In the genomic region with DNA sequence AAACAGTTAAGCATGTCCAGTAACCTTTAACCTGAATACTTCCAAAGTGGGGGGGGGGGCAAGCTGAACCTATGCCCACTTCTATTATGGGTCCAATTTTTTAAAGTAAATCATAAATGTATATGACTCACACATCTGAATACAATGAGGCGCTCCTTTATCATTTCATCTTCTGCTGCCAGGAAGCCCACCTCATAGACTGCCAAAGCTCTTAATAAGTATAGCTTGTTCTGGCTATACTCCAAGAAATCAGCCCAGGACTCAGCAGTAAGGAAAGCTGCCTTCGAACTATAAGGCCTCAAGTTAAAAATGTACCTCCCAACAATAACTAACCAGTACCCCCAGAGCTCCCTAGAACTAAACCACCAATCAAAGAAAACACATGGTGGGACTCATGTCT, we compare ENCODE assay signal across 29 mouse cellular contexts. TPM values are rescaled to one million over a fixed set of nuclear protein-coding genes. Genes with fewer than 3 reads are reported as not detected.
DNase-seq lines count a peak whose midpoint lies in the region; ATAC-seq and TF ChIP-seq lines count a peak whose summit lies in the region.
"Had no signal": no experiment of that assay in that cellular context is flagged by ENCODE, and none has a peak within 500 bp of the region (broad histone marks: within the 10 kb centered on the region; RNA-seq: fewer than 3 reads in every experiment).

No protein-coding gene starts in this region.

- no peaks in the 10 kb centered on the region for H3K9me3 ChIP-seq in kidney, postnatal 0 days (replicated peaks; ENCODE audit: low read length)
- no peaks in the 10 kb centered on the region for H3K9me3 ChIP-seq in lung, embryonic 16.5 days (ENCODE audit: control insufficient read depth, low read length)
- H3K9me3 ChIP-seq in embryonic facial prominence, embryonic 15.5 days (replicated peaks): no peaks in the 10 kb centered on the region
- H3K9me3 ChIP-seq: G1E; heart, embryonic 10.5 days; midbrain, embryonic 15.5 days; neural tube, embryonic 12.5 days had no signal

- WGBS in kidney, postnatal 0 days: 49% methylated on average over 2 of the region's 2 CpGs
- WGBS in lung, embryonic 16.5 days: 33% methylated on average over 2 of the region's 2 CpGs
- 48% methylated on average over 2 of the region's 2 CpGs for WGBS in embryonic facial prominence, embryonic 15.5 days

- H3K27me3 ChIP-seq in kidney, postnatal 0 days (ENCODE audit: insufficient read depth, low read length): no peaks in the 10 kb centered on the region
- no peaks in the 10 kb centered on the region for H3K27me3 ChIP-seq in lung, embryonic 16.5 days (ENCODE audit: control insufficient read depth, insufficient read depth, low read depth, low read length)
- no peaks in the 10 kb centered on the region for H3K27me3 ChIP-seq in embryonic facial prominence, embryonic 15.5 days
- H3K27me3 ChIP-seq: CH12.LX; midbrain, embryonic 15.5 days; neural tube, embryonic 12.5 days had no signal

- DNase-seq in heart, adult 11 months: peak; percentile 43
- no peak for DNase-seq in heart, postnatal 36 days
- DNase-seq in kidney, postnatal 0 days (ENCODE audit: low spot score): peak; percentile 42
- DNase-seq in kidney, postnatal 10 days: no peak
- DNase-seq in lung, postnatal 4 days: no peak
- no peak for DNase-seq in frontal cortex, postnatal 14 days (ENCODE audit: low spot score in 2 of 2)
- DNase-seq: adrenal gland, postnatal 10 days; B cell, adult 2 months; cerebellum, adult 8-10 months; cerebellum, postnatal 36 days; embryo, embryonic 11 days; forebrain, postnatal 0 days; heart, postnatal 4 days; kidney, adult 18-20 months; kidney, postnatal 4 days; layer of hippocampus, adult 9-11 months; right cerebral cortex, postnatal 14 days had no signal

- ATAC-seq in kidney, postnatal 0 days (replicated peaks; ENCODE audit: low FRiP score, low read depth): no peak
- 0 out of 2 replicates have a peak, but pooled peaks have one; percentile 49 for ATAC-seq in lung, embryonic 16.5 days (ENCODE audit: low read depth)
- no peak for ATAC-seq in embryonic facial prominence, embryonic 15.5 days (ENCODE audit: insufficient number of reproducible peaks, low FRiP score, low TSS enrichment, low read depth)
- ATAC-seq: forebrain, postnatal 0 days; inflammation-experienced regulatory T-cells, adult 6 months; midbrain, embryonic 15.5 days had no signal

- TF ChIP-seq CTCF in kidney, postnatal 0 days (IDR thresholded peaks at IDR 0.05; ENCODE audit: low read depth): no peak

- intact Hi-C loops in heart, postnatal 36 days (cut with DNase I): no loop called here

- no peak overlapping the region for H3K9ac ChIP-seq in kidney, postnatal 0 days (ENCODE audit: low read depth, low read length)
- no peak overlapping the region for H3K9ac ChIP-seq in lung, embryonic 16.5 days (ENCODE audit: low read length)
- H3K9ac ChIP-seq in embryonic facial prominence, embryonic 15.5 days: no peak overlapping the region
- H3K9ac ChIP-seq: forebrain, postnatal 0 days; hindbrain, embryonic 14.5 days; liver, embryonic 14.5 days; midbrain, embryonic 15.5 days; neural tube, embryonic 12.5 days had no signal

- no peak overlapping the region for H3K4me3 ChIP-seq in kidney, postnatal 0 days (replicated peaks; ENCODE audit: low read depth, low read length)
- no peak overlapping the region for H3K4me3 ChIP-seq in lung, embryonic 16.5 days (ENCODE audit: low read length)
- no peak overlapping the region for H3K4me3 ChIP-seq in embryonic facial prominence, embryonic 15.5 days (replicated peaks)
- H3K4me3 ChIP-seq: heart, embryonic 10.5 days; left cerebral cortex, adult 2 months; midbrain, embryonic 15.5 days; neural tube, embryonic 12.5 days had no signal

- no peaks in the 10 kb centered on the region for H3K4me1 ChIP-seq in kidney, postnatal 0 days (replicated peaks; ENCODE audit: insufficient read depth, low read length)
- H3K4me1 ChIP-seq in lung, embryonic 16.5 days (replicated peaks; ENCODE audit: control insufficient read depth, insufficient read depth, low read length): peaks cover 11% of the 10 kb centered on the region
- H3K4me1 ChIP-seq in embryonic facial prominence, embryonic 15.5 days: no peaks in the 10 kb centered on the region; the same call in 1 of the 2 replicates
- H3K4me1 ChIP-seq: midbrain, embryonic 15.5 days; neural tube, embryonic 12.5 days had no signal

- no peak overlapping the region for H3K27ac ChIP-seq in kidney, postnatal 0 days
- H3K27ac ChIP-seq in lung, embryonic 16.5 days (ENCODE audit: low read length): no peak overlapping the region
- 0 out of 2 replicates have a peak overlapping the region, but pooled peaks have one; percentile 17 for H3K27ac ChIP-seq in embryonic facial prominence, embryonic 15.5 days (replicated peaks)
- H3K27ac ChIP-seq: heart, embryonic 10.5 days; hindbrain, embryonic 14.5 days; liver, embryonic 14.5 days; macrophage; midbrain, embryonic 15.5 days; neural tube, embryonic 12.5 days had no signal

- H3K4me2 ChIP-seq in kidney, postnatal 0 days (ENCODE audit: low read length): no peak overlapping the region
- no peak overlapping the region for H3K4me2 ChIP-seq in lung, embryonic 16.5 days (ENCODE audit: low read depth, low read length)
- no peak overlapping the region for H3K4me2 ChIP-seq in embryonic facial prominence, embryonic 15.5 days (replicated peaks)
- H3K4me2 ChIP-seq: hindbrain, embryonic 14.5 days; midbrain, embryonic 15.5 days; neural tube, embryonic 12.5 days had no signal

- no peaks in the 10 kb centered on the region for H3K36me3 ChIP-seq in kidney, postnatal 0 days (ENCODE audit: insufficient read depth, low read length)
- no peaks in the 10 kb centered on the region for H3K36me3 ChIP-seq in lung, embryonic 16.5 days (ENCODE audit: control insufficient read depth, insufficient read depth, low read length)
- no peaks in the 10 kb centered on the region for H3K36me3 ChIP-seq in embryonic facial prominence, embryonic 15.5 days
- H3K36me3 ChIP-seq: heart, embryonic 10.5 days; midbrain, embryonic 15.5 days; neural tube, embryonic 12.5 days had no signal

RNA-seq across cellular contexts. Expression of gene Jak1, which starts 44.1 kb away (rescaled TPM):
- total RNA-seq in heart, postnatal 36 days (2021): 10 to 100 TPM; 86.8 to 93.7 TPM
- polyA plus RNA-seq in kidney, postnatal 0 days (2015; fragmentation: Nextera tagmentation; extraction: Ambion mirVana): 71.9 and 78.9 TPM in 2 replicates
- polyA plus RNA-seq in lung, embryonic 16.5 days (2015; fragmentation: Nextera tagmentation; extraction: Ambion mirVana): 76.9 and 81.7 TPM in 2 replicates
- polyA plus RNA-seq in embryonic facial prominence, embryonic 15.5 days (2015; fragmentation: Nextera tagmentation; extraction: Ambion mirVana): 80.2 and 81.4 TPM in 2 replicates

Comparison
In these comparisons a context has a peak if more than half of its experiments do, and no peak if none do; other contexts are left out.
1. DNase-seq: peak in heart, adult 11 months (single experiment) and kidney, postnatal 0 days (single experiment); none in heart, postnatal 36 days (0 of 2), kidney, postnatal 10 days (single experiment), lung, postnatal 4 days (0 of 2) and frontal cortex, postnatal 14 days (0 of 2).